Mouse (Mus musculus): ENCODE data around the gene Nuak1.

The Nuak1 gene

DNA sequence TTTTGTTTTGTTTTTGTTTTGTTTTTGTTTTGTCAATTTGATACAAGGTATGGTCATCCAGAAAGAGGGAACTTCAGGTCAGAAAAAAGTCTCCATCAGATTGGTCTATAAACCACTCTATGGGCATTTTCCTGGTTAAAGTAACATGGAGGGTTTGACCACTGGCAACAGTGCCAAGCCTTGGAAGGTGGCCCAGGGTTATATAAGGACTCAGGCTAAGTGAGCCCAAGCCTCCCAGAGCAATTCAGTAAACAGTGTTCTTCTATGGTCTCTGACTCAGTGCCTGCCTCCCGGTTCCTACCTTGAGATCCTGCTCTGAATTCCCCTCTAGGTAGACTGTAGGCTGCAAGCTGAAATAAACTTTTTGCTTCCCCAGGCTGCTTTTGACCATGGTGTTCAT lies 61.0 kb downstream of the Nuak1 start:
- peak; percentile 69 to 74 for DNase-seq

DNA sequence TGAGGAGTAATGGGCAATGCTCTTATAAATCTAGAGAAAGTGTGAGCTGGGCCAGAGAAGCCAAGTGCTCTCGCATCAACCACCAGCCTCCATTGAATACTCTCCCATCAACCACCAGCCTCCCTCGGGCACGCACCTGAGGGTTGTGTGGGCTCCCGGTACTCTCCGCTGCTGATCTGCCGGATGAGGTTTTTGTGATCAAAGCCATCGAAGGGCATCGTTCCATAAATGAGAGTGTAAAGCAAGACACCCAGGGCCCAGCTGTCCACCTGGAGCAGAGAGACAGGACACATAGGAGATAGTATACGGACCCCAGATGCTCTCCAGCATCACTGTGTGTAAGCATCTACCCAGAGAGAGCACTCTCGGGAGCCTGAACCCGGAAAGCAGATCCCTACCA lies 62.4 kb downstream of the Nuak1 start:
- DNase-seq: no peak

DNA sequence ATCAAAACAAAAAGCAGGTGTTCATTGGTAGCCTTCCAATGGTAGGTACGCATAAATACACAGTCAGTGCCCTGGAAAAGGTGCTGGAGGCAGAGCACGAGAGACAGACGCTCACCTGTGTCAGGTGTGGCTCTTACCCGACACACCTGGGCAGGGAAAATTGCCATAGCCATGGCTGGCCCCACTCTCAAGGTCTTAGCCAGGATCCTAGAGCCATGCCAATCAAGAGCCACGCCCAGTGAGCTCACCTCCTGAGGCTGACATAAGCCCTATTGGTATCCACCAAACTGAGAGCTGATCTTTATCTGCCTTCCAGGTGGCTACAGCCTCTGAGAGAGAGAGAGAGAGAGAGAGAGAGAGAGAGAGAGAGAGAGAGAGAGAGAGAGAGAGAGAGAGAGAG lies 64.1 kb downstream of the Nuak1 start:
- DNase-seq: no peak

DNA sequence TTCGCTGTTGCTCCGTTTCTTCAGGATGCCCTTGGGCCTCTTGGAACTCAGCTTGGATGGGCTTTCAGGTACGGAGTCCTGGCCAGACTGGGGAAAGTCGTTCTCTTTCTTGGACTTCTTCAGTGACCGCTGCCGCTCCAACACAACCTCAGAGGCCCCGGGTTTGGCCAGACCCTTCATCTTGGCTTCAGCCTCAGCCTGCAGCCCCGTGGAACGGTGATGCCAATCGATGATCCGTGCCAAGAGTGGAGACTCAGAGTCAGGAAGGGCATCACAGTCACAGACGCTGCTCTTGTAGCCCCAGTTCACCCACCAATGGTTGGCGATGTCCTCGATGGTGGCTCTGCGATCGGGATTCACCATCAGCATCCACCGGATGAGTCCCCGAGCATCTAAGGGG lies 65.4 kb downstream of the Nuak1 start:
- peak; percentile 73 for DNase-seq

DNA sequence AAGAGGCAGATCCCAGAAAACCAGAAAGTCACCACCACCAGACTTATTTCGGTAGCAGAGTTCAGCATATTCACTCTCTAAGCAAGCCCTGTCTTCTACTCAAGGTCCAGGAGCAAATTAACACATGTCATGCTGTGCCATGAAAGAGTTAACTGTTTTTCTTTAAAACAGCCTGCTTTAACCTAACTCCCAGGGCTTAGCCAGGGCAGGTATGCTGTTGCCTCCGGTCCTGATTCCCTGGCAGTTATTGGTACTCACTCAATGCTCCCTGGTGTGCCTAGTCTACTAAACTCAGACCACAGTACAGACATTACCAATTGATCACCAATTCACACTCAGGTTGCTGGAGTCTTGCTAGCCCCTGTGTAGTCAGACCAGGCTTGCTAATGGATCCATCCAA lies 66.9 kb downstream of the Nuak1 start:
- DNase-seq: no peak

GRCm38 (mm10) chr10:84372161-84373095 lies 68.0 kb downstream of the Nuak1 start:
- DNase-seq: peak in 1 of 2 experiments; percentile 43

GRCm38 (mm10) chr10:84371681-84372160 lies 68.7 kb downstream of the Nuak1 start:
- peak; percentile 56 to 66 for DNase-seq

GRCm38 (mm10) chr10:84371230-84371629 lies 69.2 kb downstream of the Nuak1 start:
- DNase-seq: no peak

DNA sequence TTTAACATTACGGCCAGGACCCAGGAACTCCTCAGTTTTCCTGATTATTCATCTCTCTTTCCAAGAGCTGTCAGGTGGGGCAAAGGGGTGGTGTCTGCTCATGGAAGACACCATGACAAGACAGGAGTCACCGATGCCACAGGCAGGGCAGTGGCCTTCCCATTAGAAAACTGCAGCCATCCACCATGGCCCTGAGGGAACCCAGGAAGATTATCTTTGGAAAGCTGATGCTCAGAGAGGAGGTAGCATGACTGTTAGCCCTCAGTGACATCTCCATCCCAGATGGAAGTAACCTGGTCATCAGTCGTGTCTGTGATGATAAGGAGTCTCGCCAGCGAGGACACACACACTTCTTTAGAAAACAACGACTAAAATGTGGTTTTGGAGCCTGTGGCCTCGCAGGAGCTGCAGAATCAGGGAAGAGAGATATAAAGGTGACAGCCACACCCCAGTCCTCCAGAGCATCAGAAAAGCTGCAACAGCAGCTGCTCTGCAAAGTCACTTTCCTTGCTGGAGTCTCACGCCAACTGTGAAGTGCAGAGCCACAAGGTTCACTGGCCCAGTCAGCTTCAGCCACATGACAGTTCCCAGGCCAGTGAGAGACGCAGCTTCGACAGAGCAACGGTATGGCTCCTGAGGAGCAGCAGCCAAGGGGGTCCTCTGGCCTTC lies 70.6 kb downstream of the Nuak1 start:
- peak in 1 of 2 experiments; percentile 8 for DNase-seq

- DNase-seq: no peak
These were observed 72.2 kb downstream of the Nuak1 start for GRCm38 (mm10) chr10:84368185-84368584.

DNA sequence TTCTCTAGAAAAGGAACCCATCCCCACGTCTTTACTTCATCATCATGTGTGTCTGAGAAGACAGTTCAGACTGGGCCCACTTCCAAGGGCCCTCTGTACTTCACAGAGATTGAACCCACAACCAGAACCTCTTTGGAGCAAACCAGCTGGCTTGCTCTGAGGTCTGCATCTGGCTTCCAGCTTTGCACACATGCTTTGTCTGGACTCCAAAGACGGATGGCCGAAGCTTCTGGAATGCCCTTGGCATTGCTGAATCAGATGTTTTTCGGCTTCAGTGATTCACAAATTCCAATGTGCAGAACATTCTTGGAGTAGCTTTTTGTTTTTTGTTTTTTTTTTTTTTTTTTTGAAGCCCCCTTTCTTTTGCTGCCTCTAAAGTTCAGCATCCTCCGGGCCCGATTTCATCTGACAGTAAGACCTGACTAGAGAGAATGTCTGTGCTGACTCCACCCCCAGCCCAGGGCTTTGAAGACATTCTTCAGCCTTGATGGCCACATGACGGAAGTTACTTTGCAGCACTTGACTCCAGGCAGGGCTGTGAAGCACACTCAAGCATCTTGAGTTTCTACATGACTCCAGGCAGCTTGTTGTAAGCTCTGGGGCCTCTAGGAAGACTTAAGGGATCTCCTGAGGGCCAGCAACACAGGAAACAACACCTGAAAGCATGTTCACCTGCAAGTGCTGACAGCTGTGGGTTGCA lies 75.1 kb downstream of the Nuak1 start:
- DNase-seq: no peak

- DNase-seq: no peak
These were observed 76.6 kb downstream of the Nuak1 start for GRCm38 (mm10) chr10:84363833-84364232.

DNA sequence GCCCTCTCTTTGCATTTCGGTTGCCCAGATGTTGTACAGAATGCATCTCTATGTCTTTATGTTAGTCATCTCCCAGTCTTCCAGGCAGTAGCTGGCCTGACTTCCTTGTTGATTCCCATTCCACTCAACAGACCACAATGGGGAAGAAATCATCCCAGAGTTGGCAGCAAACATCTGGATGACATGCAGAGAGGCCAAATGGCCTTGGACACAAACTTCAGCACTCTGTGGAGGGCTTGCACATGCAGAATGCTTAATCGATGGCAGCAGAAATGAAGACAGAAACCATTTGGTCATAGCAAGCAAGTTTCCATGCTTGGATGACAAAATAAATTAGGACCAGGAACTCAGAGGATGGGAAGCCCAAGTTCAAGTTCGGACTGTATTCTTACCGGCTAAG lies 79.4 kb downstream of the Nuak1 start:
- no peak for DNase-seq

GRCm38 (mm10) chr10:84360391-84360790 lies 80.0 kb downstream of the Nuak1 start:
- DNase-seq: no peak

- DNase-seq: no peak
These were observed 81.7 kb downstream of the Nuak1 start for GRCm38 (mm10) chr10:84358738-84359120.

DNA sequence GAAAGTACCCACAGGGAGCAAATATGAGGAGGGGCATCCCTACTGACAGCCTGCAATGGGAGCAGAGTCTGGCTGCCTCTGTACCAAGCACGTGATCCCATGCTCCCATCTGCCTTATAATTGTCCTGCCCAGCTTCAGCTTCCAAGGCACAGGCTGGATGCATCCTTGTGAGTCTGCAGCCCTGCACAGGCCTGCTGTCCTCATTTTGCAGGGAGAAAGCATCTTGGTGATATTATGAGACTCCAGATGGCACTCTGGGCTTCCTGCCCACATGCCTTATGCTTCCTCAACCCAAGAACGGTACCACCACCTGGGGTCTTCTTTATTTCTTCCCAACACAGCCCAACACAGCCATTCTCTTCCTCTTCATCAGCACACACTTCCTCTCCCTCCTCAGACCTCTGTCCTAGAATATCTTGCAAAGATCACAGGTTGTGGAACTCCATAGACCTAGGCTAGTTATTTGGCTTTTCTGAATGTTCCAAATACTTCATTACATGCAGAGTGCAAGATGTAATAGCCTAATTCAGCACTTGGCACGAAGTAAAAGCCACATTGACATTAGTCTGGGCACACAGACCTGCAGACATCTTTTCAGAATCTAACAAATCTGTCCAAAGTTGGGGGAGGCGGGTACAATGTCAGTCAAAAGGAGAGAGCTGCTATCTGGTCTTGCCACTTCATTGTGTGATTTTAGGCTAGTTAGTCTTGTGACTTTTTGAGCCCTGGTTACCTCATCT lies 82.2 kb downstream of the Nuak1 start:
- DNase-seq: peak; percentile 97 to 98

DNA sequence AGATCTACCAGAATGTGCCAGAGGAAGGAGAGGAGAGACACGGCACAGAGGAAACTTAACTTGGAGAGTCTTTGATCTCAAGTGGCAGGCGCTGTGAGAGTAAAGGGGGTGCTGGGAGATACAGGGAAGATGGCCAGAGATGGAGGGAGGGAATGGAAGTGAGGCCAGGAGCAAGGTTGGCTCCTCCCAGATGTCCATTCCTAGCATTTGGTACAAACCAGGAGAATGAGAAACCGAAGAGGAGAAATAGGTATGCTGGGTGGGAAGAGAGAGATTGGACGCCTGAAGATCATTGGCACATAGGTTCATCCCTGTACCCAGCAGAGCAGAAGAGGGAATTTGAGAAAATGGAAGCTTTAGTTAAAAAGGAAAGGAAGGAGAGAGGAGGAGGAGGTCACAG lies 82.8 kb downstream of the Nuak1 start:
- peak; percentile 69 to 74 for DNase-seq

DNA sequence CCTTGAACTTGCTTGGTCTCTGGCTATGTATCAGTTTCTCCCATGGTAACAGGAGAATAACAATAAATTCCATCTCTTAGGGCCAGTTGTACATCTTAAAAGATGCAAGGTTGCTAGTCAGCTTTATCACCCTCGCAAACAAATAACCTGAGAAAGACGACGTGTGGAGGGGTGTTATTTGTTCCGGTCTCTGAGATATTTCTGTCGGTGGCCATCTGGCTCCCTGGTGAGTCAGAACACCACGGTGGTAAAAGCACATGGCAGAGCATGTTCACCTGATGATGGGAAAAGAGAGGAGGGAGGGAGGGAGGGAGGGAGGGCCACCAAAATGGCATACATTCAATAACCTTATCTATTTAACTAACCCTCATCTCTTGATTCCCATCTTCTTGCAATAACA lies 86.1 kb downstream of the Nuak1 start:
- DNase-seq: no peak

GRCm38 (mm10) chr10:84345730-84346129 lies 94.7 kb downstream of the Nuak1 start:
- no peak for DNase-seq

DNA sequence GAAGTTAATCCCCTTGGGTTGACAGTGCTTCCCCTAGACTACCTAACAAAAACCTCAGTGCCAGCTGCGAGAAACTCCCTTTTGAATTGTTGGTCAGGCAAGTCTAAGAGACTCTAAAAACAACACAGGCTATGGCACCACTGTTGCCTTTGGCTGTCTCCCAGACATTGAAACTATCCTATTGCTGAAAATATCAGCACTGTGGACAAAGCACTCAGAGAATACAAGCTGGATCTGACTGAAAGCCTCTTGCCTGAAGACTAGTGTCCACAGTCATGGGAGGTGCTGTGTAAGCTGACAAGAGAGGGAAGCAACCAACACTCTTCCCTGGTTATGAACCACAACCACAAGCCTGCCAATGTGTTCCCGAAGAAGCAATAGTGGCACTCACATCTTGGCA lies 96.9 kb downstream of the Nuak1 start:
- DNase-seq: no peak

GRCm38 (mm10) chr10:84339456-84339855 lies 100.9 kb downstream of the Nuak1 start:
- DNase-seq: no peak

GRCm38 (mm10) chr10:84338752-84339151 lies 101.6 kb downstream of the Nuak1 start:
- DNase-seq: no peak

DNA sequence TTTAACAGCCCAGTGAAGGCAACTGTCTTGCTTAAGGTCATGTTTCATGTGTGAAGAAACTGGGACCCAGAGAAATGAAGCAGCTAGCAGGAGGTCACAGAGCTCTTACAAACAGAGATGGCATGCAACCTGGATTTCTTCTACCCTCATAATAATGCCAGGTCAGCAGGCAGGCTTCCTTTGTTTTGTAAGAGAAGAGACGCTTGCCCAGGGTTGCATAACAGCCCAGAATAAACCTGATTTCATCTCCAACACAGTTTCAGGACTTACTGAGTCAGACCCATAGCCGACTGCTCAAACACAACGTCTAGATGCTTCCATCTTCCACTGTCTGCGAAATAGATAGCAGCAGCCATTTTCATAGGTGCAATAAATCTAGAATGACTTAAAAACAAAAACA lies 105.0 kb downstream of the Nuak1 start:
- DNase-seq: no peak
